Mouse (Mus musculus) myocyte (in vitro differentiated cells): ENCODE measurements around the gene Rp2. TPM values are rescaled to one million over a fixed set of nuclear protein-coding genes. Genes with fewer than 3 reads are reported as not detected.

Source experiments
- H3K27me3 ChIP-seq: one replicate; pipeline ENCODE4 v1.6.1; 2011; ENCODE audit not compliant: control insufficient read depth, insufficient read depth, insufficient read length
- H3K36me3 ChIP-seq: one replicate; pipeline ENCODE4 v1.6.1; 2011; ENCODE audit not compliant: control insufficient read depth, insufficient read depth
- H3K4me2 ChIP-seq: one replicate; pipeline ENCODE4 v1.6.1; 2011; ENCODE audit warnings: low read depth, control low read depth
- H3K4me3 ChIP-seq: one replicate; pipeline ENCODE4 v1.5.1; 2011; ENCODE audit warnings: mild to moderate bottlenecking, control low read depth, moderate library complexity
- H3K79me2 ChIP-seq: one replicate; pipeline ENCODE4 v1.6.1; 2011; ENCODE audit not compliant: control insufficient read depth, insufficient read depth
- H3ac ChIP-seq: one replicate; pipeline ENCODE4 v1.6.1; 2011; ENCODE audit not compliant: control insufficient read depth, insufficient read length
- CEBPB ChIP-seq: IDR thresholded peaks from 2 replicates; pipeline ENCODE4 v1.6.1; 2011; ENCODE audit warnings: mild to moderate bottlenecking, moderate library complexity; ENCODE audit not compliant: poor library complexity, insufficient read depth, severe bottlenecking
- E2F4 ChIP-seq: IDR thresholded peaks from one replicate; pipeline ENCODE4 v1.6.1; 2011; ENCODE audit warnings: mild to moderate bottlenecking, control low read depth, moderate library complexity; ENCODE audit not compliant: insufficient read depth
- MAX ChIP-seq: IDR thresholded peaks from one replicate; pipeline ENCODE4 v1.6.1; 2011; ENCODE audit warnings: low read depth, mild to moderate bottlenecking, control low read depth
- MYOD1 ChIP-seq, 3 experiments: IDR thresholded peaks; one replicate each; pipeline ENCODE4 v1.6.1; 2011; ENCODE audit warnings: control low read depth in 2 of 3, low read depth in 2 of 3, mild to moderate bottlenecking in 2 of 3, moderate library complexity in 1 of 3; ENCODE audit not compliant: insufficient read length in 2 of 3, control insufficient read depth in 1 of 3
- MYOG ChIP-seq, 3 experiments: IDR thresholded peaks; one replicate each; pipeline ENCODE4 v1.6.1; 2011; ENCODE audit warnings: control low read depth in 2 of 3, low read depth in 2 of 3, mild to moderate bottlenecking in 2 of 3; ENCODE audit not compliant: insufficient read length in 2 of 3, control insufficient read depth in 1 of 3, insufficient read depth in 1 of 3
- POLR2A ChIP-seq: IDR thresholded peaks from one replicate; pipeline ENCODE4 v1.6.1; 2011; ENCODE audit warnings: low read depth, mild to moderate bottlenecking, control low read depth, moderate library complexity; ENCODE audit not compliant: insufficient read length
- POLR2AphosphoS2 ChIP-seq: IDR thresholded peaks from one replicate; pipeline ENCODE4 v1.6.1; 2011; ENCODE audit warnings: low read depth, control low read depth; ENCODE audit not compliant: insufficient read length
- REST ChIP-seq: IDR thresholded peaks from one replicate; pipeline ENCODE4 v1.6.1; 2011; ENCODE audit warnings: mild to moderate bottlenecking, control low read depth, moderate library complexity; ENCODE audit not compliant: insufficient read depth, insufficient read length
- SRF ChIP-seq: IDR thresholded peaks from one replicate; pipeline ENCODE4 v1.6.1; 2011; ENCODE audit warnings: low read depth; ENCODE audit not compliant: control insufficient read depth, insufficient read length
- TCF12 ChIP-seq: IDR thresholded peaks from one replicate; pipeline ENCODE4 v1.6.1; 2011; ENCODE audit warnings: mild to moderate bottlenecking, control low read depth; ENCODE audit not compliant: poor library complexity, insufficient read depth, severe bottlenecking
- TCF3 ChIP-seq: IDR thresholded peaks from one replicate; pipeline ENCODE4 v1.6.1; 2011; ENCODE audit warnings: low read depth, control low read depth; ENCODE audit not compliant: insufficient read length
- USF1 ChIP-seq: IDR thresholded peaks from one replicate; pipeline ENCODE4 v1.6.1; 2011; ENCODE audit warnings: low read depth, mild to moderate bottlenecking, control low read depth, moderate library complexity
- polyA plus RNA-seq: library from polyadenylated mRNA; unstranded; fragments of >200 nt; fragmentation: generic; extraction: Trizol; gene quantifications from one replicate; pipeline ENCODE4 v1.2.1, GENCODE M21; 2012; ENCODE audit warnings: missing spikeins

Gene Rp2
- polyA plus RNA-seq, 1 experiment: 2.3 TPM

DNA sequence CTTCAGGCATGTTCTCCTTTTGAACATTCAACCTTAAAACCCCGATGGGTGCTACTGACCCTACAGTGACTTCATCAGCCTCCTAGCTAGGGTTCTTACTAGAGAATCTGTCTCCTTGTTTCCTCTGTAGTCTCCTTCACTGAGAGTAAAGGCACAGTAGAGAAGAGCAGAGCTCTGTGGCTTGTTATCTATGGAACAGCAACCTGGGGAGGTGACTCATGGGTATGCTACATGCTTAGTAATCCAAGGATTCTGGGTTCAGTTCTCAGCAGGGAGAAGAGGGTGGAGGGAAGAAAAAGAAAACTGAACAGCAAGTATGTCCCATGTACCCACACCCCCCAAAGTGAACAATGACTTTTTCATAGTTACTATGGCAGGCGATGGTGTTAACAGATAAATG, 42.6 kb downstream of the Rp2 start:
- no peaks in the 10 kb centered on the region for H3K79me2 ChIP-seq
- H3K4me3 ChIP-seq: no peak overlapping the region
- H3K4me2 ChIP-seq: no peak overlapping the region
- H3K36me3 ChIP-seq: no peaks in the 10 kb centered on the region
- H3ac ChIP-seq: no peak overlapping the region
- no peaks in the 10 kb centered on the region for H3K27me3 ChIP-seq
- TF ChIP-seq TCF3: no peak
- no peak for TF ChIP-seq POLR2AphosphoS2
- no peak for TF ChIP-seq POLR2A
- no peak for TF ChIP-seq MYOD1 (IDR thresholded peaks at IDR 0.05; ENCODE audit: control insufficient read depth in 1 of 3, insufficient read length in 2 of 3, low read depth in 2 of 3)
- TF ChIP-seq TCF12: no peak
- TF ChIP-seq E2F4: no peak
- no peak for TF ChIP-seq SRF
- TF ChIP-seq MAX: no peak
- TF ChIP-seq REST: no peak
- no peak for TF ChIP-seq USF1
- no peak for TF ChIP-seq MYOG (IDR thresholded peaks at IDR 0.05; ENCODE audit: control insufficient read depth in 1 of 3, insufficient read depth in 1 of 3, insufficient read length in 2 of 3, low read depth in 2 of 3)
- TF ChIP-seq CEBPB: no peak

DNA sequence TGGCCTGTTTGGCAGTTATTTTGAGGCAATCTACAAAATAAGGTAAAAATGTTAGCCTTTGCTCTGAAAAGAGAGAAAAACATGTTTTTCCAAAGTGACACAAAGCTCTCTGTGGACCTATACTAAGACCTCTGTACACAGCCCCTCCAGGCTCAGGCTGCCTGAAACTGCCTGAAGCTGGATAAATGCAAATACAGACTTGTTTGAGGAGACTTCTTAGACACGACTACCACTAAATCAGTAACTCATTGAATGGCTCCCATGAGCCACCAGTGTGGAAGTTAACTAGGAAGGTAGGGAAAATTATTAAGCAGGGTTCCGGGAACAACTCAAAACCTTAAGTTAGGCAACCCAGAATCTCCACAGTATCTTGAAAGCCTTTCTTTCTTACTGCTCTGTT, 43.4 kb downstream of the Rp2 start:
- no peak overlapping the region for H3ac ChIP-seq

DNA sequence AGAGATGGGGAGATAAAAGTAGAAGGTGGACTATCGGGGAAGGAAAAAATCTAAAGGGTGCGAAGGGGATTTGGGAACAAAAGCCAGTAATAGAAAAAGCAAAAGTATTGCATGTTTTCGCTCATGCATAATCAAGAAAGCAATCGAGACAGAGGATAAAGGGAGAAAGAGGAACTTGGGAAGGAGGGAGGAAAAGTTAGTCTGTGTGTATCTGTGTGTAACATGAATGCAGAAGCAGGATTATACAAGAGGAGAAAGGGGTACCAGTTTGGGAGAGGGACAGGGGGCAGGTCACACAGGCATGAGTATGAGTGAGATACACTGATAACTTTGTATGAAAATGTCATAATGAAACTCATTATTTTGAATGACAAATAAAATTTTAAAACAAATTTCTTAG, 47.1 kb downstream of the Rp2 start:
- Histone ChIP-seq H3K4me2 (no peak overlapping the region), H3K36me3 (no peaks in the 10 kb centered on the region), H3K4me3 (no peak overlapping the region), H3K79me2 (no peaks in the 10 kb centered on the region), H3ac (no peak overlapping the region), H3K27me3 (no peaks in the 10 kb centered on the region)
- TF ChIP-seq MYOG (IDR thresholded peaks at IDR 0.05; ENCODE audit: control insufficient read depth in 1 of 3, insufficient read depth in 1 of 3, insufficient read length in 2 of 3, low read depth in 2 of 3): no peak
- TF ChIP-seq REST: no peak
- no peak for TF ChIP-seq MYOD1 (IDR thresholded peaks at IDR 0.05; ENCODE audit: control insufficient read depth in 1 of 3, insufficient read length in 2 of 3, low read depth in 2 of 3)
- no peak for TF ChIP-seq MAX
- TF ChIP-seq SRF: no peak
- no peak for TF ChIP-seq POLR2A
- no peak for TF ChIP-seq USF1
- no peak for TF ChIP-seq CEBPB
- TF ChIP-seq POLR2AphosphoS2: no peak
- TF ChIP-seq E2F4: no peak
- TF ChIP-seq TCF12: no peak
- no peak for TF ChIP-seq TCF3

More for the DNA sequence above, 43.4 kb downstream of the Rp2 start:
- no peaks in the 10 kb centered on the region for H3K27me3 ChIP-seq
- H3K36me3 ChIP-seq: no peaks in the 10 kb centered on the region
- H3K4me3 ChIP-seq: no peak overlapping the region
- no peak overlapping the region for H3K4me2 ChIP-seq
- TF ChIP-seq E2F4 (no peak), MYOD1 (IDR thresholded peaks at IDR 0.05; ENCODE audit: control insufficient read depth in 1 of 3, insufficient read length in 2 of 3, low read depth in 2 of 3) (no peak), REST (no peak), CEBPB (no peak)
- no peaks in the 10 kb centered on the region for H3K79me2 ChIP-seq

DNA sequence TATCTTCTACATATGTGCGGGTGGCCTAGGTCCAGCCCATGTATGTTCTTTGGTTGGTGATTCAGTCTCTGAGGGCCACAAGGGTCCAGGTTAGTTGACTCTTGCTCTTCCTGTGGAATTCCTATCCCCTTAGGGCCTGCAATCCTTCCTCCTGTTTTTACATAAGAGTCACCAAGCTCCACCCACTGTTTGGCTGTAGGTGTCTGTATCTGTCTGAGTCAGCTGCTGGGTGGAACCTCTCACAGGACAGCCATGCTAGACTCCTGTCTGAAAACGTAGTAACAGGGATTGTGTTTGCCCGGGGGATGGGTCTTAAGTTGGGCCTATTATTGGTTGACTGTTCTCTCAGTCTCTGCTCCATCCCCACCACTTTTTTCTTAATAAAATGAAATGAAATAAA, 47.9 kb downstream of the Rp2 start:
- Histone ChIP-seq H3K4me3 (no peak overlapping the region), H3ac (no peak overlapping the region), H3K79me2 (no peaks in the 10 kb centered on the region), H3K27me3 (no peaks in the 10 kb centered on the region), H3K36me3 (no peaks in the 10 kb centered on the region), H3K4me2 (no peak overlapping the region)
- TF ChIP-seq POLR2A (no peak), MYOD1 (IDR thresholded peaks at IDR 0.05; ENCODE audit: control insufficient read depth in 1 of 3, insufficient read length in 2 of 3, low read depth in 2 of 3) (no peak), TCF12 (no peak), REST (no peak), CEBPB (no peak), TCF3 (no peak), SRF (no peak), MYOG (IDR thresholded peaks at IDR 0.05; ENCODE audit: control insufficient read depth in 1 of 3, insufficient read depth in 1 of 3, insufficient read length in 2 of 3, low read depth in 2 of 3) (no peak), MAX (no peak), E2F4 (no peak), POLR2AphosphoS2 (no peak), USF1 (no peak)

DNA sequence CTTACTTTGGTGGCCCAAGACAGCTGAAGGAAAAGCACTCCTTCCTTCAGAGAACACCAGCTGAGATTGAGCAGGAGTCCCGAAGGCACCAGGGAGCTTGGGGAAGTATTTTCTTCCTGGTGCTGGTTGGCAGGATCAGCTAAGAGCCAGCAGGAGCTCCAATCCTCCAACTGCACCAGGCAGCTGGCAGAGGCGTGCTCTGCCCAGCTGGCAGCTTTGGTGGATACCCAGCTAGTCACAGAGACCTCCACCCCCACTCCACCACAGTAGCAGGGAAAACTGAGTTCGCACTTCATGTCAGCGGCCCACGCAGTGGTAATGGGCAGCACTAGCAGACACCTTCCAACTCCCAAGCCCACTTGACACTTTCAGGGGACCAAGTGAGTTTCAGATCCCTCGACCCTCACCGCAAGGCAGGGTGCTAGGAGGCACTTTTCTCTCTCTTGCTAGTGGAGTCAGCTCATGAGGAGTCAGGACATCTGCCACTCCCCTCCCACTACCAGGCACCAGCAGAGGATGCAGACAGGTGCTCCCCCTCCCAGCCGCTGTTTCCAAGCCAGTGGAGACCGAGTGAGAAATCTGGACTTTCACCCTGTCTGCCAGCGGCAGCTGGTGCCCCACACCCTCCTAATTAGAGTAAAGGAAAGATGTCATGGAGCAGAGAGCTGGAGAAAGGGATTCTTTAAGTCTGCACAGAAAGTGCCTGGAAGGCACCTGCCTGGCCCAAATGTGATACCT, 50.8 kb downstream of the Rp2 start:
- no peak overlapping the region for H3ac ChIP-seq
- TF ChIP-seq POLR2AphosphoS2: no peak
- no peak for TF ChIP-seq SRF
- no peak for TF ChIP-seq TCF3
- peak in 1 of 3 experiments; percentile 2 for TF ChIP-seq MYOD1 (IDR thresholded peaks at IDR 0.05; ENCODE audit: control insufficient read depth in 1 of 3, insufficient read length in 2 of 3, low read depth in 2 of 3)
- peak in 2 of 3 experiments; percentile 28 to 32 for TF ChIP-seq MYOG (IDR thresholded peaks at IDR 0.05; ENCODE audit: control insufficient read depth in 1 of 3, insufficient read depth in 1 of 3, insufficient read length in 2 of 3, low read depth in 2 of 3)
- no peaks in the 10 kb centered on the region for H3K36me3 ChIP-seq
- no peaks in the 10 kb centered on the region for H3K79me2 ChIP-seq
- no peaks in the 10 kb centered on the region for H3K27me3 ChIP-seq
- H3K4me3 ChIP-seq: no peak overlapping the region
- H3K4me2 ChIP-seq: no peak overlapping the region
